Mouse (Mus musculus) heart, embryonic 12.5 days (tissue): ENCODE data around the gene Dlx4. TPM values are rescaled to one million over a fixed set of nuclear protein-coding genes. Genes with fewer than 3 reads are reported as not detected.

Experiments
- ATAC-seq: fragments of 200-750 bp; cut with Nextera tagmentation; 2 replicates; pipeline ENCODE4 v1.8.0; 2017; ENCODE audit warnings: moderate TSS enrichment, moderate library complexity; ENCODE audit not compliant: insufficient number of reproducible peaks, low FRiP score
- H3K27ac ChIP-seq: fragments of 300-500 bp; sonication (generic); 2 replicates; pipeline ENCODE4 v1.5.1; 2016; ENCODE audit warnings: mild to moderate bottlenecking, moderate library complexity; ENCODE audit not compliant: poor library complexity, severe bottlenecking
- H3K27me3 ChIP-seq: fragments of 300-500 bp; sonication (generic); replicated peaks from 2 replicates; pipeline ENCODE4 v1.6.1; 2016; ENCODE audit warnings: mild to moderate bottlenecking, moderate library complexity
- H3K36me3 ChIP-seq: fragments of 300-500 bp; sonication (generic); 2 replicates; pipeline ENCODE4 v1.6.1; 2016; ENCODE audit warnings: mild to moderate bottlenecking, moderate library complexity
- H3K4me1 ChIP-seq: fragments of 300-500 bp; sonication (generic); replicated peaks from 2 replicates; pipeline ENCODE4 v1.6.1; 2016; ENCODE audit warnings: mild to moderate bottlenecking
- H3K4me2 ChIP-seq: fragments of 300-500 bp; sonication (generic); 2 replicates; pipeline ENCODE4 v1.6.1; 2016; ENCODE audit warnings: mild to moderate bottlenecking, moderate library complexity
- H3K4me3 ChIP-seq: fragments of 300-500 bp; sonication (generic); 2 replicates; pipeline ENCODE4 v1.5.1; 2016; ENCODE audit warnings: mild to moderate bottlenecking
- H3K9ac ChIP-seq: fragments of 300-500 bp; sonication (generic); 2 replicates; pipeline ENCODE4 v1.6.1; 2016; ENCODE audit warnings: mild to moderate bottlenecking, moderate library complexity
- H3K9me3 ChIP-seq: fragments of 300-500 bp; sonication (generic); replicated peaks from 2 replicates; pipeline ENCODE4 v1.6.1; 2016; ENCODE audit warnings: mild to moderate bottlenecking, moderate library complexity
- WGBS: fragments of 180-500 bp; shearing (Covaris S2); methylation state at CpG from one replicate; pipeline ENCODE4 v1.1.7; 2016; 5-methylcytosine and 5-hydroxymethylcytosine counted together
- polyA plus RNA-seq: library from polyadenylated mRNA; unstranded; fragments of >200 nt; fragmentation: Nextera tagmentation; extraction: Ambion mirVana; gene quantifications from 2 replicates; pipeline ENCODE4 v1.2.1, GENCODE M21; 2016

The Dlx4 gene
- polyA plus RNA-seq, 1 experiment from 2014 or later: 0.14 TPM

- 54% methylated on average over 5 of the region's 5 CpGs for WGBS
- Histone ChIP-seq H3K27ac (no peak overlapping the region), H3K27me3 (peaks cover 75% of the 10 kb centered on the region), H3K9me3 (0 out of 2 replicates have a peak, but pooled peaks cover 3% of the 10 kb centered on the region), H3K4me3 (no peak overlapping the region), H3K9ac (no peak overlapping the region), H3K4me2 (no peak overlapping the region), H3K4me1 (no peaks in the 10 kb centered on the region), H3K36me3 (no peaks in the 10 kb centered on the region)
- no peak for ATAC-seq
Observed at GRCm38 (mm10) chr11:95157356-95157755, 11.3 kb upstream of the Dlx4 start.

DNA sequence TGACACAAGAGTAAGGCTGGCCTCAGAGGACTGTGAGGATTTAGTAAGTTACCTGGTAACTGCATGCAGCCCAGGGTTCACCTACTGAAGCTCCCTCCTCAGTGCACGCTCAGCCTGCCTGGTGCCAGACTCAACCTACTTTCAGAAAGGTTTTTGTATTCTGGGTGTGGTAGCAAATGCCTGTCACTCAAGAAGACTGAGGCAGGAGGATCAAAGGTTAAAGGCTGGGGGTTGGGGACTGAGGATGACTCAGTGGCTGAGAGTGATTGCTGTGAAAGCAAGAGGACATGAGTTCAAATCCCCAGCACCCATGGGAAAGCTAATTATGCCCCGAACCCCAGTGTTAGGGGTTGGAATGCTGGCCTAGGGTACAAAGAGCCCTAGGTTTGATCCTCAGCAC, 9.4 kb upstream of the Dlx4 start:
- Histone ChIP-seq H3K4me2 (no peak overlapping the region), H3K9me3 (0 out of 2 replicates have a peak, but pooled peaks cover 3% of the 10 kb centered on the region), H3K4me3 (no peak overlapping the region), H3K4me1 (no peaks in the 10 kb centered on the region; the same call in 1 of the 2 replicates), H3K27ac (no peak overlapping the region), H3K9ac (no peak overlapping the region), H3K36me3 (no peaks in the 10 kb centered on the region), H3K27me3 (peaks cover 87% of the 10 kb centered on the region)
- ATAC-seq: no peak
- WGBS: 79% methylated on average over 2 of the region's 2 CpGs

GRCm38 (mm10) chr11:95153681-95154080, 7.6 kb upstream of the Dlx4 start:
- no peak for ATAC-seq
- H3K27ac ChIP-seq: no peak overlapping the region
- 81% methylated on average over 5 of the region's 5 CpGs for WGBS

DNA sequence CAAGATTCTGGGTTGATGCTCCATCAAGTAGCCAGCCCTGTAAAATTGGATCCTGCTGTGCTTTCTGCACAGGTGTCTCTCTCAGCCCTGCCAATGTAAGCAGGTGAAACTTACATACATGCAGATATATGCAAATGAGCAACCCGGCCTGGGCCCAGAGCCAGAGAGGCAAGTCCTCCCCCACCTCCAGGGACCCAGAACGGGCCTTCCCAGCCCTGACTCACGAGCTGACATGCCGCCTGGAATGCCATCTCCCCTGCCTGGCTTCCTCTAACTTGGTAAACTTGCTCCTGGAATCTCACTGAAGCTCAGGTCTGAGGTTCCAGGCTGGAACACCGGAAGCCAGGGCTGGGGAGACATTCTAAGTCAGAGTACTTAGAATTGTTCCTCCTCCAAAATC, 7.1 kb upstream of the Dlx4 start:
- Histone ChIP-seq H3K4me3 (no peak overlapping the region), H3K36me3 (no peaks in the 10 kb centered on the region), H3K9ac (no peak overlapping the region), H3K27me3 (peaks cover 91% of the 10 kb centered on the region), H3K9me3 (0 out of 2 replicates have a peak, but pooled peaks cover 3% of the 10 kb centered on the region), H3K27ac (no peak overlapping the region), H3K4me1 (no peaks in the 10 kb centered on the region; the same call in 1 of the 2 replicates), H3K4me2 (no peak overlapping the region)
- ATAC-seq: no peak
- WGBS: 27% methylated on average over 5 of the region's 5 CpGs

More at GRCm38 (mm10) chr11:95153681-95154080, 7.6 kb upstream of the Dlx4 start:
- H3K4me1 ChIP-seq: no peaks in the 10 kb centered on the region; the same call in 1 of the 2 replicates
- H3K9ac ChIP-seq: no peak overlapping the region
- peaks cover 89% of the 10 kb centered on the region for H3K27me3 ChIP-seq
- no peak overlapping the region for H3K4me2 ChIP-seq
- no peaks in the 10 kb centered on the region for H3K36me3 ChIP-seq
- no peak overlapping the region for H3K4me3 ChIP-seq
- 0 out of 2 replicates have a peak, but pooled peaks cover 3% of the 10 kb centered on the region for H3K9me3 ChIP-seq

- no peak overlapping the region for H3K9ac ChIP-seq
- H3K27me3 ChIP-seq: peaks cover 92% of the 10 kb centered on the region
- H3K4me3 ChIP-seq: 0 out of 2 replicates have a peak overlapping the region, but pooled peaks have one; percentile 2
- H3K4me2 ChIP-seq: peak overlapping the region; percentile 13; the same call in 1 of the 2 replicates
- H3K9me3 ChIP-seq: 0 out of 2 replicates have a peak, but pooled peaks cover 3% of the 10 kb centered on the region
- WGBS: 1% methylated on average over 33 of the region's 33 CpGs
- peaks cover 8% of the 10 kb centered on the region for H3K4me1 ChIP-seq
- ATAC-seq: no peak
- H3K27ac ChIP-seq: no peak overlapping the region
- no peaks in the 10 kb centered on the region for H3K36me3 ChIP-seq
Observed at GRCm38 (mm10) chr11:95150269-95151049, 4.4 kb upstream of the Dlx4 start.

DNA sequence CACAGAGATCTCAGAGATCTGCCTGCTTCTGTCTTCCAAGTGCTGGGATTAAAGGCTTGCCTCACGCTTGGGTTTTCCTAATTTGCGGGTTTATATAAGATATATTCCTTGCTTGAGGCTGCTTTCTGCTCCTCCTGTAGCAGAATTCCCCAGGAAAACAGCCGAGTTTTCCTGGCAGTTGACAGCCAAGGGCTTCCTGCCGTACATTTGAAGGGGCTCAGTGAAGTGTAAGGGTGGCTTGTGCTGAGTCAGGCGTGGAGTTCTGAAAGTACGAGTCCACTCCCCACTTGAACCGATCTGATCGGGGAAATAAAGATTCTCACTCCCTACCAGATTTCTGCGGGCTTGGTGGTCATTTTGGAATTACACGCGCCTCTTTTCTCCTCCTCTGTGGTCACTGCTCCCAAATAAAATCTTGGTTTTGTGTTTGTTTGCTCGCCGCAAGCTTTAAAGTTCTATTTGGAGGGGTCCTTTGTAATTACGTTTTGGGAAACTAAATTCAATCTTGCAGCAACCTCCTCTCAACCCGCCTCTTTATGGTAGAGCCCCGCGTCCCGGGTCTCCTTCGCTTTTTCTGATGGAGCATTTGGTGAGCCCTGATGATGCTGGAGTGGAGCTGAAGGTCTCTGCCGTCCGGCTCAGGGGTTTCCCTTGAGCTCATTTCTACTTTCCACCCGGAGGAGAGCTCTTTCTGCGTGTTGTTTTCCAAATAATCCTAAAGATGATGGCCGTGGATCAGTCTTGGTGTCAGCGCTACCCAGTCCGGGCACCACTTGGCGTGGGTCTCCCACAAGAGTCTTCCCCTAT, 3.6 kb upstream of the Dlx4 start:
- H3K9ac ChIP-seq: no peak overlapping the region
- H3K27me3 ChIP-seq: peaks cover 92% of the 10 kb centered on the region
- H3K36me3 ChIP-seq: no peaks in the 10 kb centered on the region
- H3K27ac ChIP-seq: no peak overlapping the region
- WGBS: 3% methylated on average over 27 of the region's 27 CpGs
- H3K9me3 ChIP-seq: 0 out of 2 replicates have a peak, but pooled peaks cover 3% of the 10 kb centered on the region
- no peak overlapping the region for H3K4me2 ChIP-seq
- H3K4me3 ChIP-seq: 0 out of 2 replicates have a peak overlapping the region, but pooled peaks have one; percentile 2
- ATAC-seq: no peak
- H3K4me1 ChIP-seq: peaks cover 16% of the 10 kb centered on the region

- WGBS: 4% methylated on average over 9 of the region's 9 CpGs
Observed at GRCm38 (mm10) chr11:95148754-95149153, 2.7 kb upstream of the Dlx4 start.

DNA sequence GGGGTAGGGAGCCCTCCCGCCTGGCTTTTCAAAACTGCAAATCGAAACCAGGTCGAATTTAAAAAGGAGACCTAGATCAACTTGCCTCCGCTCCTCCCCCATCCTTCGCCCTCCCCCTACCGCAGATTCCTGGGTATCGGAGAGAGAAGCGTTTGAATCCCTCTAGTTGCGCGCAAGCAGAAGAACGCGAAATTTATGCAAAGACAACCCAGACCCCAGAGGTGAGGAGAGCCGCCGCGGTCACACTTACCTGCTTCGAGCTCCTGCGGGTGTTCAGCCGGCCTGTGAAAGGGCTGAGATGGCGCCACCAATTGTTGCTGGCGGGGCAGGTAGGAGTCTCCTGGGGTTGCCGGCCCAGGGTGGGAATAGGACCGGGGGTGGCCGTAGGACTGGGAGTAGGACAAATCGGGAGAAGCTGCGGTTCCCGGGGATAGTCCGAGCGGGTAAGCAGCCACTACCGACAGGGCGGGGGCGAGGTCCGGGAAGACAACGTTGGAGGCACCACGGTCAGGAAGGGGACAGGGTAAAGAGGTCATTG, 1.0 kb downstream of the Dlx4 start:
- ATAC-seq: no peak
- H3K4me3 ChIP-seq: peak overlapping the region; percentile 55
- no peaks in the 10 kb centered on the region for H3K9me3 ChIP-seq
- peak overlapping the region; percentile 10; the same call in 1 of the 2 replicates for H3K9ac ChIP-seq
- H3K4me2 ChIP-seq: peak overlapping the region; percentile 94
- no peaks in the 10 kb centered on the region for H3K36me3 ChIP-seq
- WGBS: 1% methylated on average over 34 of the region's 34 CpGs
- no peak overlapping the region for H3K27ac ChIP-seq
- H3K4me1 ChIP-seq: peaks cover 23% of the 10 kb centered on the region
- H3K27me3 ChIP-seq: peaks cover 98% of the 10 kb centered on the region

More at GRCm38 (mm10) chr11:95148754-95149153, 2.7 kb upstream of the Dlx4 start:
- Histone ChIP-seq H3K27me3 (peaks cover 94% of the 10 kb centered on the region), H3K27ac (no peak overlapping the region), H3K4me2 (no peak overlapping the region), H3K36me3 (no peaks in the 10 kb centered on the region), H3K9ac (no peak overlapping the region), H3K9me3 (no peaks in the 10 kb centered on the region), H3K4me1 (peaks cover 17% of the 10 kb centered on the region), H3K4me3 (no peak overlapping the region)
- no peak for ATAC-seq

GRCm38 (mm10) chr11:95144091-95144945, 1.7 kb downstream of the Dlx4 start:
- H3K4me3 ChIP-seq: peak overlapping the region; percentile 55
- no peaks in the 10 kb centered on the region for H3K9me3 ChIP-seq
- 11% methylated on average over 9 of the region's 9 CpGs for WGBS
- ATAC-seq: no peak
- H3K36me3 ChIP-seq: no peaks in the 10 kb centered on the region
- no peak overlapping the region for H3K9ac ChIP-seq
- no peak overlapping the region for H3K27ac ChIP-seq
- peaks cover 99% of the 10 kb centered on the region for H3K27me3 ChIP-seq
- peak overlapping the region; percentile 94 for H3K4me2 ChIP-seq
- peaks cover 23% of the 10 kb centered on the region for H3K4me1 ChIP-seq

DNA sequence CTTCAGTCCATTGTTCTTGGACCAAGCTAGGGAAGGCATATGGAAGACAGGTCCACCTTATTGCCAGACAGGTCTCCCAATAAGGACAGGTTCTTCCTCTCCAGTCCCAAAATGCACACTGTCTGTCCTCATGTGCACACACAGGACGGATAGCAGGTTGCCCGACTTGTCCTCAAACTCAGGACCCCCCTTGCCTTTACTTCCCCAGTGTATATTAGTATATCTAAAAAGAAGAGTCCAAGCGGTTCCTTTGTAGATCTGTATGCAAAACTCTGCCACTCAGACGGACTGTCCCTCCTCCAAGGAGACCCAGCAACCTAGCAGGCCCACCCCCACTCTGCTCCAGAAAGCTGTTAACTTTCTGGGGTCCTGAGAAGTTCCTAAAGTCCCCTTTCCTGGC, 2.4 kb downstream of the Dlx4 start:
- peaks cover 23% of the 10 kb centered on the region for H3K4me1 ChIP-seq
- H3K27me3 ChIP-seq: peaks cover 99% of the 10 kb centered on the region
- ATAC-seq: no peak
- no peak overlapping the region for H3K4me3 ChIP-seq
- H3K4me2 ChIP-seq: no peak overlapping the region
- WGBS: 7% methylated on average over 4 of the region's 4 CpGs
- no peaks in the 10 kb centered on the region for H3K9me3 ChIP-seq
- no peak overlapping the region for H3K27ac ChIP-seq
- no peak overlapping the region for H3K9ac ChIP-seq
- H3K36me3 ChIP-seq: no peaks in the 10 kb centered on the region
